Mouse (Mus musculus) duodenum, adult 2 months (tissue): ENCODE data around the gene Ndufv2. TPM values are rescaled to one million over a fixed set of nuclear protein-coding genes. Genes with fewer than 3 reads are reported as not detected.

ENCODE experiments used
- polyA plus RNA-seq: library from polyadenylated mRNA; depleted of rRNA; stranded (reverse); fragments of >200 nt; gene quantifications from 2 replicates; pipeline ENCODE4 v1.2.3, GENCODE M21; 2012; ENCODE audit warnings: low replicate concordance; rRNA removed

Gene Ndufv2
- 32.1 and 33.1 TPM in 2 replicates for polyA plus RNA-seq

GRCm38 (mm10) chr17:66101380-66102330, at the start of gene Ndufv2:
Gene Ndufv2 (minus strand): TSS chr17:66101559.

GRCm38 (mm10) chr17:66123066-66123815, 21.9 kb upstream of the Ndufv2 start, which contains the start of gene Ddx11:
Gene Ddx11 (plus strand): TSS chr17:66123520.

GRCm38 (mm10) chr17:66111402-66111959, 10.1 kb upstream of the Ndufv2 start, which contains the start of gene Washc1:
Gene Washc1 (plus strand): TSS chr17:66111545.

GRCm38 (mm10) chr17:66076934-66077333, 24.4 kb downstream of the Ndufv2 start, which contains the start of gene Ankrd12:
Gene Ankrd12 (minus strand): TSS chr17:66077089.

Other genes starting within 250 kb of the Ndufv2 start
- gene Ralbp1, start 215.8 kb downstream of the Ndufv2 start, polyA plus RNA-seq = 18.3 and 23.5 TPM in 2 replicates
- 7.2 and 17.4 TPM in 2 replicates for gene Twsg1, start 150.3 kb downstream of the Ndufv2 start, polyA plus RNA-seq
- 0.57 and 0.85 TPM in 2 replicates for gene Ankrd12, start 24.5 kb downstream of the Ndufv2 start, polyA plus RNA-seq
- gene Washc1, start 10.0 kb upstream of the Ndufv2 start, polyA plus RNA-seq = 20.9 and 33.3 TPM in 2 replicates
- 2.0 and 4.2 TPM in 2 replicates for gene Ddx11, start 22.0 kb upstream of the Ndufv2 start, polyA plus RNA-seq